Mouse (Mus musculus): Measurements from ENCODE around the gene Thumpd2.

Thumpd2 gene

DNA sequence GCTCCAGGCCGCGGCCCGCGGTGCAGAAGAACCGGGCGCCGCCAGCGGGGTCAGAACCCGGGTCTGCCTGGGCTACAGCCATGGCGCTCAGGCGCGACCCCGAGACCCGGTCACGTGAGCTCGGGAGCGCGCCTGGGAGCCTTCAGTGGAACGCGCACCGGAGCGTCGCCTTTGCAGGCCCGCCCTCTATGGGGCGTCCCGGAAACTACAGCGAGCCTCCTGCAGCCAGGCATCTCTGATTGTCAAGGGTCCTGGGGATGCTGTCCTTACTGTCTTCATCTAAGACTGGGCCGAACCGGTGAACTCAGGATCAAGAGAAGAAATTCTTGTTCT lies at the start of gene Thumpd2:
Thumpd2 (minus strand) TSS at position 104 of the 333 bp plus-strand sequence.
- DNase-seq, result peak; percentile 91

DNA sequence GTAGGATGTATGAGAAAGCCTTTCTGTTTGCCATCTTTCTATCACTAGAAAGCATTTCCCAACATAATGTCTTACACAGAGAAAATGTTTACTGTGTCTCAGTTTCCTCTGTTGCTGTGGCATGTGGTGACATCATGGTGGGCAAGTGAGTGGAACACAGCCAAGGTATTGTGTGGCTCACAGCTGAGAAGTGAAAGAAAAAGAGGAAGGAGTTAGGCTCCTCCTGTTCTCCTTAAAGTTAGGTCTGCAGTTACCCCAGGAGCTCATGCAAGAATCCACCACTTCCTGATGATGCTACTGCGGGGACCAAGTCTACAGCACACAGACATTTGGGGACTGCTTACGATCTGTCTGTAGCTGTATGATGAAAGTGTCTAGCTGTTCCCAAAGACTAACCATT lies 39.4 kb upstream of the Thumpd2 start:
- no peak for DNase-seq

GRCm38 (mm10) chr17:81102866-81103265 lies 38.0 kb upstream of the Thumpd2 start:
- no peak for DNase-seq

DNA sequence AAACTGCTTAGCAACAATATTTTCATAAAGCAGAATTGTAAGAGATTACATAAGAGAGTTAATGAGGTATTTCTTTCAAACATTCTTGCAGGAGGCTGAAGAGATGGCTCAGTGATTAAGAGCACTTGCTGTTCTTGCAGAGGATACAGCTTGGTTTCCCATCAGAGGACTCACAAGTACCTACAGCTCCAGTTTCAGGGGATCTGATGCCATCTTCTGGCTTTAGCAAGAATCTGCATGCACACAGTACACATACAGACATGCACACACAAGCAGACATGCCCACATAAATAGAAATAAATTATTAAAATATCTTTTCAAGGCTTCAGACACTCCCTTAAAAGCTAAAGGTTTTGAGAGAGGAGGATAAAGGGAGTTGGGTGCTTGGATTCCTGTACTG lies 33.6 kb upstream of the Thumpd2 start:
- DNase-seq, result no peak

- DNase-seq, result no peak
Measured at GRCm38 (mm10) chr17:81096490-81096889, 31.6 kb upstream of the Thumpd2 start.

GRCm38 (mm10) chr17:81092794-81093193 lies 27.9 kb upstream of the Thumpd2 start:
- DNase-seq, result no peak

DNA sequence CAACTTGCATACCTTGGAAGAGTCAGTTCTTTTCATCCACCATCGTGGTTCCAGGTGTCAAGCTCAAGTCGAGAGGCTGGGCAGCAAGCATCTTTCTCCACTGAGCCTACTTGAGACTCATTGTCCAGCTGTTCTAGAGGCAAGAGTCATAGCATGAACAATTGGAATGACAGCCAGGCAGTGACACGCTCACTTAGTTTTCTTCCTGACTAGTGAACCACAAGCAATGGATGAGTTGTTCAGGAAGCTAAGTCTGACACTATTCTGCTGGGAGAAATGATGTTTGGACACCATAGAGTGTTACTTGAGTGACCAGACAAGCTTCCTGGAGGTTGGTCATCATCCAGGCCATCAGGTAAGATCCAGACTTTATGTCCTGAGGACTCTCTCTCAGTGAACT lies 24.0 kb upstream of the Thumpd2 start:
- no peak for DNase-seq

DNA sequence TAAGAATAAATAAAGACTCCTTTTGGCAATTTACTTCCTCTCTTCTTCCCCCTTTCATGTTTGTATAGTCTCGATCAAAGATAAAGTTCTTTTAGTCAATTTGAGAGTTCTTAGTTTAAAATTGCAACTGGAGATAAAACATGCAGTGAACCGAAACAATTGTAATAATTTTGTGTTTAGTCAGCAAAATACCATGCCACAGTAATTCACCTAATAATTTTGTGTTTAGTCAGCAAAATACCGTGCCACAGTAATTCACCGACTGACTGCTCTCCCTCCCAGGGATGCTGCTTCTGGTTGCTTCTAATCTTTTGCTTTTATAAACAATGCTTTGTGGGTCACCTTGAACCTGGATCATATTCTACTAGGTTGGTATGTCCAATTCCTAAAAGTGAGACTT lies 22.9 kb upstream of the Thumpd2 start:
- DNase-seq, result no peak

GRCm38 (mm10) chr17:81064279-81064978 lies 453 bp downstream of the Thumpd2 start:
- DNase-seq, result no peak

DNA sequence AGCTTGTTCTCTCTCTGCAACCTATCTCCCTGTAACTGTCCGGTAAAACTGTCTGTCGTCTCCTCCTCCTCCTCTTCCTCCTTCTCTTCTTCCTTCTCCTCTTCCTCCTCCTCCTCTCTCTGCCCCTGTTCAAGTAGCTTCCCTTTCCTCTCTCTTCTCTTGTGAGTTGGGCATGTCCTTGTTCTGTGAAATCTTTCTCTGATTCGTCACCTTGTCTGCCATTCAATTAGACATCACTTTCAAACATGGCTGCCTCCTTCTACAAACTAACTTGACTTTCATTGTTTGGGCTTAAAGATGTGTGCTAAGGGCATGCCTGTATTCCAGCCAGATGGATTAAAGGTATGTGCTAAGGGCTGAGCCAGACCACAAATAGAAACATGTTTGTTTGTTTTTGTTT lies 1.5 kb downstream of the Thumpd2 start:
- DNase-seq, result no peak

DNA sequence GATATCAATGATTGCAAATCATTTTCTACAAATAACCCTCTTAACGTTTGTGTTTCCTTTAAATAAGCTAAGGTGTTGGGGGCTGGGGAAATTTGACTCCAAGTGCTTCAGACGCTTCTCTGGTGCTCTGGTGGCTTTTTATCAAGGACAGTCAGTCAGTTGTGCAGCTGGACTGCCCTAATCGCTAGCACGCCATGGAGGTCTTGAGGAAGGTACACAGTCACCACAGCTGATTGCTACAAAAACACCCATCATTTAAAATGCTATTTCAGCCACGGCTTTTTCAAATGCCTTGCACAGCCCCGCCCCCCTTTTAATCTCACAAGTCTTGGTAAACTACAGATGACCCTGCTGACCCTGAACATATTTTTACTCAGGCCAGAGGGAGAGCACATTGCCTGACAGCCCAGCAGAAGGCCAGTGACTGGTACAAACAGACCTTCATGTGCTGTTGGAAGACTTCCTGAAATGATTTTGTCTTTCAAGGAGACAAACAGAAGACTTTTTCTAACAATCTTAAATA lies 2.5 kb downstream of the Thumpd2 start:
- no peak for DNase-seq

GRCm38 (mm10) chr17:81056796-81057381 lies 8.0 kb downstream of the Thumpd2 start:
- DNase-seq, result no peak

DNA sequence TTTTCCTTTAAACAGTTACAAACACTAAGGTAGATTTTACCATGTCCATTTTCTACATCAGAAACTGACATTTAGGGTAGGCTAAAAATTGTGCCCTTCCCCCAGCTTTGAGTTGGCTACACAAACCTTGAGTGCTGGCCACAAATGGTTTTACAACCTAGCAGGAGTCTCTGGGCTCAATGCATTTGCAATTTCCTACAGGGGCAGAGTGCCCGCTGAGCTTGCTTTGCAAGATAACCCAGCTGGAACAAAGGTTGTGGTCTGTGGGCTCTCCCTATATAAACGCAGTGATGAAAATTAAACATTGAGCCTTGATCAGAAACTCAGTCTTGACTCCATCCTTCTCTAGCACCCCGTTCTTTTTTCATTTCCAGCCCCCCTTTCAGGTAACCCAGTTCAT lies 8.8 kb downstream of the Thumpd2 start:
- no peak for DNase-seq

DNA sequence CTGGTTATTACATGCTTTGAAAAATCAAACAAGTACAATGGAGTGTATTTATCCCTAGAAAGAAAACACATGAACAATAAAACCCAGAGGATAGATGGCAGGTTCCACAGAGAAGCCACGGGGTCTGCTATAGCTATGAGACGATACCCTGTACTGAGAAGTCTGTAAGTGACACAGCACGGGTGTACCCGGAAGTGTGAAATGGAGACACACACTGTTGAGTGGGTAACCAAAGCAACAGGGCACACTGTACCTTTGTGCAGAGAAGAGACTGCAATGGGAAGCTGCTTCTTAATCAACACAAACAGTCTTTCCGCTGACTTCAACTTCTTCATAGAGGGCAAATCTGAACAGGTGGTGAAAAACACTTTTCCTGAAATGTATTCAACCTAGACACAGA lies 9.4 kb downstream of the Thumpd2 start:
- DNase-seq, result no peak

DNA sequence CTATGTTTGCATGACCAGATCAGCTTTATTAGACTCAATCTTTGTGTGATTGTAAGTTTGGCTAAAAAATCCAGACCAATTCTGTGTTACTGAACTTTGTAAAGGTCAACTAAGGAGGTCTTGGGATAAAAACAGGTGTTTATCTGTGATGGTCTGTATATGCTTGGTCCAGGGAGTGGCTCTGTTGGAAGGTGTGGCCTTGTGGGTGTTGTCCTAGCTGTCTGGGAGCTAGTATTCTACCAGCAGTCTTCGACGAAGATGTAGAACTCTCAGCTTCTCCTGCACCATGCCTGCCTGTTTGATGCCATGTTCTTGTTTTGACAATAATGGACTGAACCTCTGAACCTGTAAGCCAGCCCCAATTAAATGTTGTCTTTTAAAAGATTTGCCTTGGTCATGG lies 11.6 kb downstream of the Thumpd2 start:
- DNase-seq, result no peak

DNA sequence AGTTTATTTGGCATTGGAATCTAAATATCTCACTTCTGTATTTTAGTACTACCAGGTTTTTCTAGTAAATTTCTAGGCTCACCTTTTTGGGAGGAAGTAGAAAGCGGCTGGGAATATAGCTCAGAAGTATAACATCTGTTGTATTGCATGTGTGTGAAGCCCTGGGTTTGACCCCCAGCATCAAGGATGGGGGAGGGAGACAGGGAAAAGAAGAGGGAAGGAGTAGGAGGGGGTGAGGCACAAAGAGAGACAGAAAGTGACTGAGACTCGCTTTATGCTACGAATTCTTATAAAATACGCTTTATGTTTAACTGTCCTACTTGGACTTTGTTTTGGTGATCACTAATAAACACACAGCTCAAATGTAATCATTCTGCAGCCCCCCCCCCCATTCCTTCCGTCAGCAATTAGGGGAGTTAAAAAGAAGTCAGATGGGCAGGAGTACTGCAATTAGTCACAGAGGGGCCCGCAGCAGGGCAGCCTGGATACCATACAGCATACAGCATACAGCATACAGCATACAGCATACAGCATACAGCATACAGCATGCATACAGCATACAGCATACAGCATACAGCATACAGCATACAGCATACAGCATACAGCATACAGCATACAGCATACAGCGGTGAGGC lies 16.8 kb downstream of the Thumpd2 start:
- no peak for DNase-seq

- DNase-seq, result peak; percentile 65
Measured at GRCm38 (mm10) chr17:81045525-81046150, 19.2 kb downstream of the Thumpd2 start.

DNA sequence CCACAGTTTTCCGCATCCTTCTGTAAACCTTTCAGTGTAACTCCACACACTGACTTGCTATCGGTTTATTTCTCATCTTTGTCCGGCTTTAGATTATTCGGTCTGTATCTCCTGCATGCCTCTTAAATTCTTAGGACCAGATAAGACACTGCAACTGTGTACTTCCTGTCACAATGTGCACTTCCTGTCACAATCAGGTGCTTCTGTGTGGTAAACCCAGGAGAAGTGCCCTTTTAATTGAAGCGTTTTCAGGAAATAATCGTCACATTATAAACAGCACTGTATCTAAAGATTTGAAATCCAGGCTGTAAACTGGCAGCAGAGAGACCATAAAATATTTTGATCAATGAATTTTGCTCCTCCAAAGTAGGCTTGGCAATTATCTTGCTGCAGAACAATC lies 19.8 kb downstream of the Thumpd2 start:
- no peak for DNase-seq

DNA sequence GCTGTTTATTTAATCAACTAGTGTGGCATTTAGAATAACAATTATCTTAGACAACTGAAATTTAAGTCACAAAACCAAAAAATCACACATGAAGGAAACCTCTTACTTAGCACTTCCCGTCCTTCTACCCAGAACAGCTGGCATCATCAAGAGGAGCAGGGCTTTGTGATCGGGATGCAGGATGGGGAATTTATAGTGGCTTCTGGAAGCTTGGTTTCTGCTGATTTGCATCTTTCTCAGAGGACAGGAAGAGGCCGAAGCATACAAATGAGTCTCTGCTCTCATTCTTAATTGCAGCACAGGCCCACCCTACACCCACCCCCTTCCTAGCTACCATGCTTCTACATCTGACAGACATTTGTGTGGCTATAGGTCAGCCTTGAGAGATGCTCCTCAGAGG lies 20.5 kb downstream of the Thumpd2 start:
- DNase-seq, result no peak

DNA sequence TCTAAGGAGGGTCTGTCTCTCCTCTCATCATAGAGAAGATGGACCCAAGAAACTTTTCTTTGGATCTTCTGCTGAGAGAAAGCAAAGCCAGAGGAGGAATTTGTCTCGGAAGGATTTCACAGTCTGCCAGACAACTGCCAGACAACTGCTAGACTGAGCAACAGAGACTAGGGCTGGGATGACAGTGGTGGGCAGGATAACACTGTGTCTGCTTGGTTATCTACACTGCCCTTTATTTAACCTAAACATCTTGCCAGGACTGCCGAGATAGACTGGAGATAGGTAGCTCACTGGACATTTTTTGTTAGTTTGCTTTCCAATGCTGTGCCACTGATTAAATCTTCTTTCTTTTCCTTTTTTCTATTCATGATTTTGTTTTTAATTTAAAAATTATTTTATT lies 23.2 kb downstream of the Thumpd2 start:
- DNase-seq, result no peak

GRCm38 (mm10) chr17:81038707-81039408 lies 26.0 kb downstream of the Thumpd2 start:
- DNase-seq, result no peak

- DNase-seq, result no peak
Measured at GRCm38 (mm10) chr17:81035354-81035753, 29.5 kb downstream of the Thumpd2 start.

DNA sequence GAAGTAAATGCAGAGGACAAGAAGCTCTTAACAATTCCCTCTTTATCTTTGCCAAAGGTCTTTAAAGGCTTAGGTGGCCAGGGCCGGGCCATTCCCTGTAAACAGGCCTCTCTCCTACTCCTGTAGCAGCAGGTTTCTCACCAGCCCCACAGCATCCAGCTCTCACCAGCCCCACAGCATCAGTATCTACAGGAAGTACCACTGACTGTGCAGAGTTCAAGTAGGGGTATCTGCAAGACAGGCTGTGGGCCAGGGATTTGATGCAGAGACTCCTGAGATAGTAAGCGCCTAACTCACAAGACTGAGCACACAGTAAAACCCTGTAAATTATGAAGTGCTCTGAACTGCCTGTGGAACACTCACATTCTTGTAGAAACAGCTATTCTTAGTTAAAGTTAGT lies 31.9 kb downstream of the Thumpd2 start:
- DNase-seq, result no peak

All from lung, postnatal 14 days (tissue).